Mouse (Mus musculus) CH12.LX (cell line): Measurements from ENCODE around the gene Gm20388. TPM values are rescaled to one million over a fixed set of nuclear protein-coding genes. Genes with fewer than 3 reads are reported as not detected.

Experiments used
- DNase-seq: peaks from one replicate; pipeline ENCODE4 v3.0.0-alpha.2; 2013; ENCODE audit errors: extremely low read depth
- H3K27ac ChIP-seq: 2 replicates; pipeline ENCODE4 v1.5.1; 2012; ENCODE audit warnings: low read depth, mild to moderate bottlenecking, control low read depth, moderate library complexity; ENCODE audit not compliant: insufficient read depth
- H3K27me3 ChIP-seq: replicated peaks from 2 replicates; pipeline ENCODE3; 2012; ENCODE audit warnings: inconsistent platforms
- H3K36me3 ChIP-seq, 2 experiments: replicated peaks in 1 of 2; 2 replicates each; pipeline versions ENCODE3 to v1.6.1; 2012; ENCODE audit warnings: inconsistent platforms in 1 of 2, low read length in 1 of 2, mild to moderate bottlenecking in 1 of 2, mixed read lengths in 1 of 2, moderate library complexity in 1 of 2; ENCODE audit not compliant: control insufficient read depth in 1 of 2, insufficient read depth in 1 of 2
- H3K4me1 ChIP-seq, 2 experiments: 2 replicates each; pipeline ENCODE4 v1.6.1; 2012; ENCODE audit warnings: inconsistent platforms in 1 of 2, moderate library complexity in 1 of 2; ENCODE audit not compliant: insufficient read depth in 2 of 2, control insufficient read depth in 1 of 2
- H3K4me2 ChIP-seq: 2 replicates; pipeline ENCODE4 v1.6.1; 2012; ENCODE audit warnings: low read depth, mild to moderate bottlenecking, control low read depth; ENCODE audit not compliant: poor library complexity, insufficient read depth, severe bottlenecking
- H3K4me3 ChIP-seq, 3 experiments: fragments of 150-350 bp in 1 of 3; sonication (generic) in 1 of 3; replicated peaks in 1 of 3; 2 replicates each; pipeline versions ENCODE3 to v1.5.1; 2011 to 2012; ENCODE audit warnings: low read depth in 2 of 3, low read length in 2 of 3, mild to moderate bottlenecking in 2 of 3, moderate library complexity in 2 of 3, control low read depth in 1 of 3, improper control_type of control experiment in 1 of 3, inconsistent platforms in 1 of 3, mixed read lengths in 1 of 3; ENCODE audit not compliant: poor library complexity in 1 of 3
- H3K79me2 ChIP-seq: replicated peaks from 2 replicates; pipeline ENCODE4 v1.6.1; 2012; ENCODE audit warnings: mild to moderate bottlenecking, moderate library complexity; ENCODE audit not compliant: control insufficient read depth, poor library complexity, insufficient read depth, severe bottlenecking; ENCODE audit errors: extremely low read depth
- H3K9ac ChIP-seq: 2 replicates; pipeline ENCODE4 v1.6.1; 2012; ENCODE audit warnings: low read depth, mild to moderate bottlenecking, control low read depth, moderate library complexity; ENCODE audit not compliant: insufficient read depth
- H3K9me3 ChIP-seq: replicated peaks from 2 replicates; pipeline ENCODE3; 2012; ENCODE audit warnings: low read length, inconsistent platforms, mixed read lengths
- BHLHE40 ChIP-seq: IDR thresholded peaks from 2 replicates; pipeline ENCODE4 v1.6.1; 2011; ENCODE audit warnings: mild to moderate bottlenecking, low read depth, low read length, improper control_type of control experiment
- CHD1 ChIP-seq: IDR thresholded peaks from 2 replicates; pipeline ENCODE4 v1.6.1; 2012; ENCODE audit warnings: low read depth, low read length, improper control_type of control experiment, inconsistent platforms
- CHD2 ChIP-seq: IDR thresholded peaks from 2 replicates; pipeline ENCODE4 v1.6.1; 2011; ENCODE audit warnings: low read length, improper control_type of control experiment
- CTCF ChIP-seq, 2 experiments: IDR thresholded peaks in 1 of 2; conservative IDR thresholded peaks in 1 of 2; 2 replicates each; pipeline ENCODE4 v1.5.1; 2011 to 2012; ENCODE audit warnings: low read depth in 2 of 2, low read length in 2 of 2, improper control_type of control experiment in 1 of 2, inconsistent platforms in 1 of 2, mild to moderate bottlenecking in 1 of 2, moderate library complexity in 1 of 2
- ELF1 ChIP-seq: IDR thresholded peaks from 2 replicates; pipeline ENCODE4 v1.6.1; 2014; ENCODE audit warnings: low read depth, mild to moderate bottlenecking, inconsistent platforms, low read length, improper control_type of control experiment
- EP300 ChIP-seq: IDR thresholded peaks from 2 replicates; pipeline ENCODE4 v1.6.1; 2011; ENCODE audit warnings: low read length, improper control_type of control experiment
- ETS1 ChIP-seq: conservative IDR thresholded peaks from 2 replicates; pipeline ENCODE4 v1.6.1; 2012; ENCODE audit warnings: low read depth, mild to moderate bottlenecking, inconsistent platforms, low read length, improper control_type of control experiment, moderate library complexity
- GABPA ChIP-seq: IDR thresholded peaks from 2 replicates; pipeline ENCODE4 v1.6.1; 2012; ENCODE audit warnings: low read depth, low read length, improper control_type of control experiment, inconsistent platforms; ENCODE audit not compliant: insufficient replicate concordance
- HCFC1 ChIP-seq: IDR thresholded peaks from 2 replicates; pipeline ENCODE4 v1.6.1; 2012; ENCODE audit warnings: low read depth, mild to moderate bottlenecking, inconsistent platforms, low read length, improper control_type of control experiment
- IRF4 ChIP-seq: IDR thresholded peaks from 2 replicates; pipeline ENCODE4 v1.6.1; 2014; ENCODE audit warnings: low read depth, mild to moderate bottlenecking, inconsistent platforms, low read length, improper control_type of control experiment
- JUN ChIP-seq: IDR thresholded peaks from 2 replicates; pipeline ENCODE4 v1.6.1; 2011; ENCODE audit warnings: low read depth, mild to moderate bottlenecking, low read length, improper control_type of control experiment, moderate library complexity; ENCODE audit not compliant: insufficient read depth
- JUND ChIP-seq: conservative IDR thresholded peaks from 2 replicates; pipeline ENCODE4 v1.6.1; 2011; ENCODE audit warnings: low read depth, low read length, improper control_type of control experiment
- KAT2A ChIP-seq: IDR thresholded peaks from 2 replicates; pipeline ENCODE4 v1.6.1; 2012; ENCODE audit warnings: low read length, improper control_type of control experiment, inconsistent platforms; ENCODE audit not compliant: insufficient replicate concordance
- MAX ChIP-seq: IDR thresholded peaks from 2 replicates; pipeline ENCODE4 v1.6.1; 2011; ENCODE audit warnings: low read length, improper control_type of control experiment
- MAZ ChIP-seq: IDR thresholded peaks from 2 replicates; pipeline ENCODE4 v1.6.1; 2012; ENCODE audit warnings: low read depth, mild to moderate bottlenecking, inconsistent platforms, low read length, improper control_type of control experiment, moderate library complexity
- MEF2A ChIP-seq: IDR thresholded peaks from 2 replicates; pipeline ENCODE4 v1.6.1; 2014; ENCODE audit warnings: low read depth, mild to moderate bottlenecking, inconsistent platforms, low read length, improper control_type of control experiment, borderline replicate concordance
- MYC ChIP-seq: IDR thresholded peaks from 2 replicates; pipeline ENCODE4 v1.6.1; 2011; ENCODE audit warnings: low read depth, mild to moderate bottlenecking, improper control_type of control experiment, low read length
- PAX5 ChIP-seq: IDR thresholded peaks from 2 replicates; pipeline ENCODE4 v1.6.1; 2012; ENCODE audit warnings: low read length, inconsistent platforms, mixed read lengths
- POLR2AphosphoS2 ChIP-seq: IDR thresholded peaks from 2 replicates; pipeline ENCODE4 v1.6.1; 2011; ENCODE audit warnings: low read depth, low read length, improper control_type of control experiment
- RCOR1 ChIP-seq: conservative IDR thresholded peaks from 2 replicates; pipeline ENCODE4 v1.6.1; 2012; ENCODE audit warnings: low read depth, mild to moderate bottlenecking, inconsistent platforms, low read length, improper control_type of control experiment
- TBP ChIP-seq: conservative IDR thresholded peaks from 2 replicates; pipeline ENCODE4 v1.6.1; 2011; ENCODE audit warnings: low read depth, low read length, improper control_type of control experiment
- UBTF ChIP-seq: IDR thresholded peaks from 2 replicates; pipeline ENCODE4 v1.6.1; 2012; ENCODE audit warnings: low read depth, mild to moderate bottlenecking, inconsistent platforms, low read length, improper control_type of control experiment, moderate library complexity
- USF2 ChIP-seq: conservative IDR thresholded peaks from 2 replicates; pipeline ENCODE4 v1.6.1; 2011; ENCODE audit warnings: low read depth, low read length, improper control_type of control experiment
- ZKSCAN1 ChIP-seq: IDR thresholded peaks from 2 replicates; pipeline ENCODE4 v1.6.1; 2012; ENCODE audit warnings: low read depth, inconsistent platforms, low read length, improper control_type of control experiment, borderline replicate concordance
- ZMIZ1 ChIP-seq: IDR thresholded peaks from 2 replicates; pipeline ENCODE4 v1.6.1; 2012; ENCODE audit warnings: low read depth, mild to moderate bottlenecking, inconsistent platforms, low read length, improper control_type of control experiment
- ZNF384 ChIP-seq: IDR thresholded peaks from 2 replicates; pipeline ENCODE4 v1.6.1; 2012; ENCODE audit warnings: low read depth, low read length, improper control_type of control experiment, inconsistent platforms
- dilution Hi-C: fragments of 300-500 bp; cut with MboI; formaldehyde crosslinking; loops from 2 replicates; pipeline ENCODE4 v1.14.3; 2020; ENCODE audit warnings: low sequenced_read_pairs; ENCODE audit not compliant: extremely low pct_unique_long_range_greater_than_20kb, extremely low pct_ligation_motif_present
- in situ Hi-C: fragments of 300-500 bp; cut with MboI; formaldehyde crosslinking; loops from 3 replicates; pipeline ENCODE4 v1.14.3; 2019; ENCODE audit warnings: low sequenced_read_pairs, low pct_ligation_motif_present, low pct_unique_long_range_greater_than_20kb, mixed read lengths
- polyA plus RNA-seq: library from polyadenylated mRNA; unstranded; fragments of >175 nt; gene quantifications from 2 replicates; pipeline ENCODE4 v1.2.1, GENCODE M21; 2012; ENCODE audit warnings: low read depth; ENCODE audit not compliant: insufficient read length
- total RNA-seq, 2 experiments: library from RNA; depleted of rRNA; stranded (reverse); fragments of 300-350 nt in 1 of 2; fragments of >200 nt in 1 of 2; gene quantifications; 2 replicates each; pipeline ENCODE4 v1.2.3; 2012 to 2014

Gm20388 gene
- total and polyA plus RNA-seq, 3 experiments, result 14.8 to 26.3 (median 22.2) TPM

DNA sequence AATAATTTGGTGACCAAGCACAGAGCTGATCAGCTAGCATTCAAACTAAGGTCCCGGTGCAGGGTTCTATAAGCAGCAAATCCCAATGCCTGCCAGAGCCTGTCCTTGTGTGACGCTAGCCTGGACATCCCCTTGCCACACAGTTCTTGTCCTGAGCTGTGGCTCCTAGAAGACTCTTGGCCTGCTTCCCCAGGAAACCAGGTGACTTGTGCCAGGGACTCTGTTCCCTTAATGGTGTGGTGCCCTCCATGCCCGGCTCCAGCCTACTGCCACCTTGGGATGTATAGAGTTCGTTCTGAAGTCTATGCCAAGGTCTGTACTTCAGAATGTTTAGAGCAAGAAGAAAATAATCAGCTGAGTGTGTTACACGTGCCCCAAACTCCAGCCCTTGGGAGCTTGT is 775.9 kb downstream of the Gm20388 start:
- Histone ChIP-seq H3K27me3 (peaks cover 23% of the 10 kb centered on the region), H3K4me2 (no peak overlapping the region)

DNA sequence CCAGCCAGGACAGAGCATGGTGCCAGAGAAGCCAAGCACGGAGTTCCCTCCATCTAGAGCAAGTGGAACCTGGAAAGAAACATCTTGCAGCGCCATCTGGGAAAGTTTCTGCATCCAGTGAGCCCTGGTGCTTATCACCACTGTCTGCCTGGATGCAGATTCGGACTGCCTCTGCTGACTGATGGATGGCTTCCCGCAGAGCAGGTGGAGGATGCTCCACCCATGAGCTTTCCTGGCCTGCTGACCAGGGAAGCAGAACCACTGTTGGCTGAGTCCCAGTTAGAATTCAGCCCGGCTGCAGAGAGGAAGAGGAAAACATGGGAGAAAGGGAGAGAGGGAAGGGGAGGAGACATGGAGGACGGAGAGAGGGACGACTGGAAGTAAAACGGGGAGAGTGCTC is 777.1 kb downstream of the Gm20388 start:
- no peaks in the 10 kb centered on the region for H3K9me3 ChIP-seq
- DNase-seq, result no peak
- H3K79me2 ChIP-seq, result no peaks in the 10 kb centered on the region
- H3K4me1 ChIP-seq, result peaks cover 15 to 40% of the 10 kb centered on the region in 2 experiments
- dilution Hi-C loops (no loop called here), in situ Hi-C loops (no loop called here)
- no peak overlapping the region for H3K9ac ChIP-seq
- no peak overlapping the region for H3K4me2 ChIP-seq
- no peak overlapping the region for H3K27ac ChIP-seq
- TF ChIP-seq MAX, result no peak
- TF ChIP-seq GABPA, result no peak
- no peak for TF ChIP-seq MEF2A
- TF ChIP-seq KAT2A, result no peak
- TF ChIP-seq JUND, result no peak
- no peak for TF ChIP-seq RCOR1
- no peak for TF ChIP-seq MYC
- no peak for TF ChIP-seq ZKSCAN1
- TF ChIP-seq POLR2AphosphoS2, result no peak
- TF ChIP-seq CHD2, result no peak
- no peak for TF ChIP-seq USF2
- no peak for TF ChIP-seq HCFC1
- TF ChIP-seq IRF4, result no peak
- TF ChIP-seq ZMIZ1, result no peak
- no peak for TF ChIP-seq CTCF (conservative IDR thresholded peaks at IDR 0.05 in 1 of 2, IDR thresholded peaks at IDR 0.05 in 1 of 2; ENCODE audit: low read depth in 2 of 2, low read length in 2 of 2)
- no peak for TF ChIP-seq MAZ
- TF ChIP-seq TBP, result no peak
- TF ChIP-seq ZNF384, result no peak
- no peak for TF ChIP-seq JUN
- no peak for TF ChIP-seq CHD1
- H3K4me3 ChIP-seq, result no peak overlapping the region
- peaks cover 26% of the 10 kb centered on the region for H3K27me3 ChIP-seq
- H3K36me3 ChIP-seq, result no peaks in the 10 kb centered on the region

More for the DNA sequence above, 775.9 kb downstream of the Gm20388 start:
- Histone ChIP-seq H3K9me3 (no peaks in the 10 kb centered on the region), H3K36me3 (no peaks in the 10 kb centered on the region), H3K27ac (no peak overlapping the region), H3K4me1 (peaks cover 21 to 48% of the 10 kb centered on the region in 2 experiments), H3K9ac (no peak overlapping the region), H3K79me2 (no peaks in the 10 kb centered on the region), H3K4me3 (no peak overlapping the region)
- no peak for DNase-seq
- dilution Hi-C loops (no loop called here), in situ Hi-C loops (no loop called here)
- no peak for TF ChIP-seq UBTF
- TF ChIP-seq EP300, result no peak
- no peak for TF ChIP-seq ETS1
- TF ChIP-seq ELF1, result no peak
- TF ChIP-seq PAX5, result no peak
- TF ChIP-seq MAX, result no peak
- no peak for TF ChIP-seq BHLHE40
